Mouse (Mus musculus) gastrocnemius, postnatal 36 days (tissue): ENCODE results near the gene Gli2. TPM values are rescaled to one million over a fixed set of nuclear protein-coding genes. Genes with fewer than 3 reads are reported as not detected.

Source experiments
- DNase-seq, 2 experiments: peaks; one replicate each; pipeline ENCODE4 v3.0.0; 2022
- intact Hi-C: fragments of 180-260 bp; cut with DNase I; formaldehyde crosslinking; loops from one replicate; pipeline ENCODE4 v1.15.1; 2025
- total RNA-seq, 2 experiments: library from RNA; stranded (reverse); gene quantifications; 2 replicates each; pipeline ENCODE4 v1.2.3; 2021

Gene Gli2
- total RNA-seq, 2 experiments from 2014 or later = 1.1 to 2.0 TPM

DNA sequence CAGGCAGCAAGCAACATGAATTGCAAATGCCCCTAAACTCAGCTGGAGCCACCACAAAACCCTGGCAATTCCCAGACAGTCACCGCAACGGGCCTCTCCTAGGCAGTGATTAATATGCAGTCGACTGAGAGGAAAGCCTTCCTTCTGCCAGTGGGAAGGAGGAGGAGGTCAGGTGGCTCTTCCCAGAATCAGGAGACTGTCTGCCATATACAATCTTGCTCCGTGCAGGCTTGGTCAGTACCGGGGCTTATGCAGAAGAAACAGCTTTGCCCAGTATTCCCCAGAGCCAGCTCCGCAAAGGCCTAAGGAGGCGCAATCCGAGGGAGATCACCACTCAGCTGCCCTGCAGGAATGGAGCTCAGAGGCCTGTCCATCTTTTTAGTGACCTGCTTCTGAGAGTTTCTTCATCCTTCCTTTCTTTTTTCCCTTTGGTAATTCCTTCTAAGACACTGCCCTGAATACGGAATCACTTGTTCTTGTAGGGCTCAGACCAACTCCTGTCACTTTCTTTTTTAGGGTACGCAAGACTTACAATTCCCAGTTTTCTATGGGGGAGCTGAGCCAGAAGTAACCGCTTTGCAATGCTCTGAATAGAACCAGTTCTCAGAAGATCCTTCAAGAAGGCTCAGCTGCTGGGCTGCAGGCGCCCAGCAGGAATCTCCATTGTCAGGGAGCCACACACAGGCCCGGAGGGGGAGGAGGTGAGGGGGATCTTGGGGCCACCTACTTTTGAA is 142.6 kb downstream of the Gli2 start:
- DNase-seq = no peak
- intact Hi-C loops = no loop called here

DNA sequence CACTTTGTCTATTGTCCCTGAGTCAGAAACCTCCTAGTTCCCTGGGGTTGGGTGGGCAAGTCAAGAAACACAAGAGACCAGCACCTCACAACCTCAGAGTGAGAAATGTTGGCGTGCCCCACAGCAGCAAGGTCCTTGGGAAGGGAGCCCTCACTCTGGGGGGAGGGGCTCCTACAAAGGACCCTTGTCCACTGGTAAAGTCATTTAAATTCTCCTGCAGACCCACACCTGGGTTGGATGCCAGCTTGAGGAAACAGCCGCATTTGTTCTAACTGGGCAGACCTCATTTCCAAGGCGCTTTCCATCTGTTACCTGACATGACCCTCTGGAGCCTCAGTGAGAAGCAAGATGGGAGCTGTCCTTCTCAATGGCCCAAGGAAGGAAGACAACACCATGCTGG is 144.4 kb downstream of the Gli2 start:
- intact Hi-C loops = no loop called here
- no peak for DNase-seq

DNA sequence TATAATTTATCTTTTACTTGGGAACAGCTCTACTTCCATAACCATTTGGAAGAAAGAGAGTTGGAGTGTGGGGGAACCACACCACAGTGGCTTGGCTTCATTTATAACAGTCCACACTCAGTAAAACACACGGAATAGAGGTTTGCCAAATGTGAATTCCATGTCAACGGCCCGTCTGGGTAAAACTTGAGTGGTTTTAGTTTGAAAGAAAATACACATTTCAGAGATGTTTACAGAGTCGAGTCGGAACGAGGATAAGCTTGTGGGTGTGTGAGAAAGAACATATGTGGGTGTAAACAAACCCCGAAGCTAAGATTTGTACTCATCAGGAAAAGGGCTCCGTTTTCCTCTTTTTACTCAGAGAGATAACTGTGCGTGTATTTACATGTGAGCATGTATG is 145.8 kb downstream of the Gli2 start:
- DNase-seq = no peak
- intact Hi-C loops = no loop called here

DNA sequence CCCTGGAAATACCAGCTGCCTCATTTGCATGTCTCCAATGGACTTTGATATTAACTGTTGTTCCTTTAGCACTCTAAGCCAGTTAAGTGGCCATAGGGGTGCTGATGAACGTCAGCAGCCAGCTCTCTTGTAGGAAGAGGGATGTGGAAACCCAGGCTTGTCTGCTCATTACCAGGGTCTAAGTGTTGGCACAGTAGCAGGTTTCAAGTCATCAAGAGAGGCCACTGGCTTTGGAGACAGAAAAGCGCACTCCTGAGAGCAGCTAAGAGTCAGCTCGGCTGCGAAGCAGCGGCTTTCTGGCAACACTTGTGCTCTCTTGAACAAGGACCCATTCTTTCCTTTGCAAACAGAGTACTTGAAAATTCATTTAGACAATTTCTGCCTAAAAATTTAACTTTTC is 148.1 kb downstream of the Gli2 start:
- DNase-seq = no peak

DNA sequence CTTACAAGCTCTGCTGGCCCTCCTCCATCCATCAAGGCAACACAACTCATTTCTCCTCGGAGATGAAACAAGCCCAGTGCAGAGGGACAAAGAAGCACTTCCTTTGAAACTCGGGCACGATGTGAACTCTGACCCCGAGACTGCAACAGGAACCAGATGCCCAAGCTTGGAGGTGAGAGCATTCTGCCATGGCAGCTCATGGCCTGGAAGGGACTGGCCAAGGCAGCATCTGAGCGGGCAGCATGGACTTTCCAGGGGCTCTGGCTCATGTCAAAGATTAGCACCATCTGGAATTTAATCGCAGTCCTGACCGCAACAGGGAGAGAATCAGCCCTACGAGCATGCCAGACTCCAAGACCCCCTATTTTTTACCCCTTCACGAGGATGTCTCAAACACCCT is 148.5 kb downstream of the Gli2 start:
- intact Hi-C loops = no loop called here
- no peak for DNase-seq

More for the DNA sequence above, 148.1 kb downstream of the Gli2 start:
- intact Hi-C loops = no loop called here

DNA sequence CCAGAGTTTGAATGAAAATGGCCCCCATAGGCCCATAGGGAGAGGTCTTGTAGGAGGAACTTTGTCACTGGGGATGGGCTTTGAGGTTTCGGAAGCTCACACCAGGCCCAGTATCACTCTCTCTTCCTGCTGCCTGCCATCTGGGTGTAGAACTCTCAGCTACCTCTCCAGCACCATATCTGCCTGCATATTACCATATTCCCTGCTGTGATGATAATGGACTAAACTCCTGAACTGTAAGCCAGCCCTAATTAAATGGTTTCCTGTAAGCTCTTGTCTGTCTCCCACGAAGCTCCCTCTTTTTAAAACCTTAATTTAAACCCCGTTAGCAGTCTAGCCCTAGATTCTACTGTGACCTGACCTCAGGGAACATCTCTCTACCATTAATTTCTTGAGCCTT is 149.0 kb downstream of the Gli2 start:
- intact Hi-C loops = no loop called here
- DNase-seq = no peak

DNA sequence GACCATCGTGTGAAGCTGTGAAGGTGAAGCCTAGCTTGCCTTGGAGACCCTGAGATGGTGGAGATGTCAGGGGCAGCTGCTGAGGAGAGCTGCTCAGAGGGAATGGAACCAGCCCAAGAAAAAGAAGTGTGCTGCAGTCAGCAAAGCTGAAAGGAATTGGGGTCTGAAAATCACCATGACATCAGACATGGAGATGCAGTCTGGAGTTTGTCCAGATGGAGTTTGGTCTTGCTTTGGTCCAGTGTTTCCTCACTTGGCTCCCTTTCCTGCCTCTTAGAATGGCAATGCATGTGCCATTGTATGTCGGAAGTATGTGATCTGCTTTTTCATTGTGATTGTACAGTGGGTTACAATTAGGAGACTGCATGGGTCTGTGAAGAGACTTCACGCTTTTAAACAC is 149.7 kb downstream of the Gli2 start:
- intact Hi-C loops = no loop called here
- DNase-seq = no peak

DNA sequence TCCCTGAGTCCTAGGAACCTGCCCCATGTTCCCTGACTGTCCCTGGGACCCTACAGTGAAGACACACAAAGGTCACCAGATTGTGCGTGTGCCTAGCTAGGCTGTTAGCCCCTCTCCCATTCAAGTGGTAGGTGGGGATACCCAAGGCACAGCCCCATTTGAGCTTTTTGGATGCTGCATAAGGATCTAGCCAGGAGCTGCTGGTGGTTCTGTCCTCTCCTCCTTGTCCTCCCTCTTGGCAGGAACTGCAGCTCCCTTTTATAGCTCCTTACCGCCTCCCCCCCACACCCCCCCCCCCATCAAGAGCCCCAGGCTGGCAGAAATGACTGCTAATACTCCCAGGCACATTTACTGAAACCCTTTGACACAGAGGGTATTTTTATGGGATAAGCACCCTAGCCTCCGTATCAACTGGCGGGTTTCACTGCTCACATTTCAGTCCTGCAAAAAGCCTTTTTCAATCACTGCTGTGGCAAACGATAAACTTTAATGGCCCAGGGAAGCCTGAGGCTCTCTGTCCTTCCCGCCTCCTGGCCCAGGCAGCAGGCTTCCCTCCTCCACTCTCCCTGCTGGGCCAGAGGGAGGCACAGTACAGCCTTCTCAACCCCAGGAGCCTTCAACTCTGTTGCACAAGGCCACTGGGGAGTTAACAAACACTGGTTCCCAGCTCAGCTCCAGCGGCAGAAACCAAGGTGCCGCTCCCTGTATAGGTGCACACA is 151.4 kb downstream of the Gli2 start:
- DNase-seq = no peak
- intact Hi-C loops = no loop called here

DNA sequence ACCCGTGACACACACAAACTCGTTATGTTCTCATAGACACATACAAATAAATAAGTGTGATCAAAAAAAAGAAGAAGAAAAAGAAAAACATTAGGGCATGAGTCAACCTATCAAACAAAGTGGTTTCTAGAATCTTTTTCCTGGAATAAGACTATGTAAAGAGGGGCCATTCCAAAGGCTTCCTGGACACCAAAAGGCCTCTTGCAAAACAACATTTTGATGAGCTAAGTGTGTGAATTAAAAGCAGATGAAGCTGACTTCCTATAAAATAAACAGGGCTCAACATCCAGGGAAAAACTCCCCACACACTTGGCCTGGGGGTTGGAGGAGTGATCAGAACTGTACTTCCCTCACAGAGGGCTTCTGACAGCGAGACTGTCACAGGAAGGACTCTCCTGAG is 155.1 kb downstream of the Gli2 start:
- no peak for DNase-seq
- intact Hi-C loops = no loop called here

DNA sequence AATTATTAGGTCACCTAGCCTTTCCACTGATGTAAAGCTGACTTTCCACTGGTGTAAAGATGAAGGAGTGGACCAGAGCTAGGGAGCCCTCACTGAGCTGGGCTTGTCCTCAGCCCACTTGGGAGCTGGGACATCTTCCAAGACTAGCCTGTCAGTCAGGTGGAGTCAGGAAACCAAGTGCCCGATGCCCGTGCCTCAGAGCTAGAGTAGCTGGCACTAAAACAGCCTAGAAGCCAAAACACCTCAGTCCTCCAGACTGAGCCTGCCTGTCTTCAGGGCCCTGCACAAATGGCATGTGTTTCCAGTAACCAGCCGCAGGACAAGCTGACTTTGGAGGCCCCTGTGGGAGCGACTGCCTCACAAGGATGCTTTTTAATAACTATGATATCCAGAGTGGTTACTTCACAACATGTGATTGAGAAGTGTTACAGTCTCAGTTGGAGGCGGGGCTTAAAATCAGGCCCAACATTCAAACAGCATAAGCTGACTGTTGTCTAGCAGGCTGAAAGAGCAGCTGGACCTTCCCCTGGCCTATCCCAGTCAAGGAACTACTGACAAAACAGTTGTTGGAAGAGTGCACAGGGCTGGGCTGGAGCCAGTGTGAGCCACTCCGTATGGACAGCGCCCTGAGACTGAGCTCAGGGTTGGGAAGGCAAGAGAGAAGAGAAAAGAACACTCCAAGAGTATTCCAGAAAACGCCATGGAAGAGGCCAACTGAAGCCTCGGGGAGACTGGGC is 158.2 kb downstream of the Gli2 start:
- DNase-seq = peak; percentile 42 to 48
- intact Hi-C loops = no loop called here

DNA sequence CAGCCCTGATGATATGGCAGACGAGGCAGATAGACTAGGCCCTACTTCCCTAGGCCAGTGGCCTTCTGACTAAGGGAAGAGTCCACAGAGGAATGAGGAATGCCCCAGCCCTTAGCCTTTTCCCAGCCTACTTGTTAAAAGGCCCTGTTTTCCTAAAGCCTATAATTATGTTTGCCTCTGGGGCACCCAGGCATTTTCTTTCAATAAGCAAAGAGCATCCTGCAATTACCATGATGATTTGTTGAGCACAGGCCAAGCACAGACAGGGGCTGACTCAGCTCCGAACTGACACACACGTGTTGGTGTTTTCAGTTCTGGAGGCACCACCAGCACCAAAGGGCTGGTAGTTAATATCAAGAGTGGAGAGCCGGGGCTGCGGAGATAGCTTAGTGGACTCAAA is 162.0 kb downstream of the Gli2 start:
- DNase-seq = no peak
- intact Hi-C loops = no loop called here

DNA sequence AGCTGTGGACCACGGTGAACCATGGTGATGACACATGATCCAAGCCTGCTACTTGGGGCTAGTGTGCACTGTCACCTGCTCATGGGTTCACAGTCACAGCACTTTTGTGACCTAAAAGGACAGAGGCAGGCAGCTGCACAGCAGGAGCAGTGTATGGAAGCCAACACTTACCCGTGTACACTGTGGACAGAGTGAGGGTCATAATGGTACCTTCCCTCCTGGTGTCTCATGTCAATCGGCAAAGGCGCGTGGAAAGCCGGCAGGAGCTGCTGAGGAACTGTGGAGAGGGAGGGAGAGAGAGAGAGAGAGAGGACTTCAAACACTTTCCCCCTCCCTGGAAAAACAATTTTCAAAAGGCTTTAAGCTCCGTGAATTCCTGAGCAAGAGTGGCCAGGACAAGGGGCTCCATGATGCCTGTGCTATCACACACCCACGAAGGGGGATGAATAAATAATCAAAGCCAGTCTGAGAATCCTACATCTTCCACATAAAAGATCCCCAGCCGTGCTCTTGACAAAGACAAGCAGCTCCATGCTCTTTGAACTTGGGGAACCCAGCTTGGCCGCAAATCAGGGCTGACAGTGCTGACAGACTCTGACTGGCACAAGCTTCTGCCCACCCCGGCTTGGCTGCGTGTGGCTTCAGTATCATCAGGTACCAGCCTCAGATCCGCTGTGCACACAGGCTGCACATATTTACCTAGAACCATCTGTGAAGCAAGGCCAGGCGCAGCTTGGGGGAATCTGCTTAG is 163.1 kb downstream of the Gli2 start:
- intact Hi-C loops = no loop called here

DNA sequence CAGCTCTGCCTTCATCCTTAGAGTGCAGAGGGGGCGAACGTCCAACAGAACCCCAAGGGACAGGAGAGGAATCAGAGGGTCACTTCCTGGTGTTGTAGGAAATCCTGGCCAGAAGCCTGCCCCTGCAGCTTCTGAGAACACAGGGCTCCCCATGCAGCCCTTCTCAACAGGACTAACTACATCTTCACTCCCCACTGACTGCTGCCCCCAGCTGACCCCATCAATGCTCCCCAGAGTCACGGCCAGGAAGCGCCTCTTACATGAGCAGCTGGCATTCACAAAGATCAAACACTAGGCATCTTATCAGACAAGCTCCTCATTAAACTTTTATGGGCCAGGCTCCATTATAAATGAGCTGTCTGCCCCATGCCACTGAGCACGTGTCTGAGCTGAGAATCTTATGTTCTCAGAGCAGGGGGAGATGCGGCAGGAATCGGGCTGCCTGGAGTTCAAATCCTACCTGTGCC is 172.6 kb downstream of the Gli2 start:
- no peak for DNase-seq
- intact Hi-C loops = no loop called here

More for the DNA sequence above, 163.1 kb downstream of the Gli2 start:
- no peak for DNase-seq

DNA sequence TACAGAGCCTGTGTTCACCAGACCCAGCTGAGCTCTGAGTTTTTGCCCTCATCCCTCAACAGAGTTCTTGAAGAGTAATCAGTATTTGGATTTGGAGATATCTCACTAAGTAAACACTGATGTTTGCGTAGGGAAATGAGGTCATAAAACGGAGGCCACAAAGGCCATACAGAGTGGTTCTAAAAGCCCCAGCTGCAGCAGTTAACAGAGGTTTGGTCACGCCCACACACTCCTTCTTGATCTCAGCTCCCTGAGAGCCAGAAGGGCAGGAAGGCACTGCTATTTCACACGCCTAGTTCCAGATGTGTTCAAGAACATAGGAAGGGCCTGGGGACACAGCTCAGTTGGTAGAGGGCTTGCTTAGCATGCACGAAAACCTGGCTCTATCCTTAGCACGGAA is 175.1 kb downstream of the Gli2 start:
- DNase-seq = no peak
- intact Hi-C loops = no loop called here

DNA sequence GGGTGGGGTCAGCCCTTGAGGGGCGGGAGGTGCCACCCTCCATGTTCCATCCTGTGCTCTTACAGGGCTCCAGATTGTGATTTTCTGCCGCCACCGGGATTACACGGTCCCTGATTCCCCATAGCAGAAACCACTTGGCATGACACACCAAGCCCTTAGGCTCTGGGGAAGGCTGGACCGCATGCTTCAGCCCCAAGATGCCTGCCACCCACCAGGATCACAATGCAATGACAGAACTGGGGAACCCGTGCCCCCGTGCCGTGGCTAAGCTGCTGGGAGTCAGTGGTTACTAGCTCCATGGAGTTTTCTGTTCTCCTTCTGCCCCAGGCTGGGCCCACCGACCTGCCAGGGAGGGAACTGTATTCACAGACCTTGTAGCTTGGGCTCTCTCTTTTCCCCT is 178.2 kb downstream of the Gli2 start:
- no peak for DNase-seq
- intact Hi-C loops = no loop called here

DNA sequence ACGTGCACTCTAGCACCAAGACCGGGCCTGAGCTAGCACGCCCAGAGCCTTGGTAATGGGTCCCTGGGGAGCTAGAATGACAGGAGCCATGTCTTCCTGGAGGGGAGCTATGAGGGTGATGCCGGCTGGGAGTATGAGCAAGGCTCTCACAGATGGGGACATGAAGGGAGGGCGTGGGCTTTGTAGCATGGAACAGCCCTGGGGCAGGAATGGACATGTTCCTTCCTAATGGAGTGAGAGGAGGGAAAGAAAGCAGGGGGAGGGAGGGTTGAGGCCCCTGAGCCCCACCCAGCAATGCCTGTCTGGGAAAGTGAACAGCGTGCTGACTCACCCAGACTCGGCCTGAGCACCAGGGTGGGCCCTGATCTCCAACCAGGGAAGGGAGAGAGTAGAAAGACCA is 179.9 kb downstream of the Gli2 start:
- DNase-seq = no peak
- intact Hi-C loops = no loop called here

DNA sequence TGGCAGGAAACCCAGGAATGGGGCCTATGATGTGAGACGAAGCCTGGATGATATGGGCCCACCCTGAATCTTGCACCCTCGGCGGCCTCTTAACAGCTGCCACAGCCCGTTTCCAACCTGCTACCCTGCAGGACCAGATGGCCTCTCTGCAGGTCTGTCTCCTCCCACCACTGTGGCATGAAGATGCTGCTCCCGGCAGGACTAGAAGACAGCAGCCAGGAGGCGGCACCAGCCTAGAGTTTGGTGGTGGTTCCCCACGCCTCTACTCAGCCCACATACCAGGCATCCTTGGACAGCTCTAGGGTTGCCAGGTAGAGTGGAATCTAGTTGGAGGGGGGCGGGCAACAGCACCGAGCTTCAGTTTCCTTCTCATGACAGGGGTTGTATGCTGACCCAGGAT is 188.7 kb downstream of the Gli2 start:
- DNase-seq = no peak
- intact Hi-C loops = no loop called here

DNA sequence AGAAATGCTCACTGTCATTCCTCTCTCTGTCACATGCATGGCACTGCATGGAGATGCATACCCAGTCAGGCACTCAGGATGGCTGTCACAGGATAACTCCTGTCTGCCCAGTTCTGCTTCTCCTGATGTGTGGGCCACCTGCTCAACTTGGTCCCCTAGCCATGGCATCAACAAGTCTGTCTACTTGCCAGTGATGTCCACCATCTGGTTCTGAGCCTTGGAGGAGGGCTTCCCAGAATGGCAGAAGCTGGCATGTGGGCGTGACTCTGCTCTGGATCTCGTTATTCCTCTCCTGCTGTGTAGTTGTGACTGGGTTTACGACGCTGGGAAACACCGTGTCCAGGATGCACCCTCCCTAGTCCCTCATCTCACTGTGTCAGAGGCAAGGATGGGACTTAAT is 189.4 kb downstream of the Gli2 start:
- no peak for DNase-seq
- intact Hi-C loops = no loop called here

DNA sequence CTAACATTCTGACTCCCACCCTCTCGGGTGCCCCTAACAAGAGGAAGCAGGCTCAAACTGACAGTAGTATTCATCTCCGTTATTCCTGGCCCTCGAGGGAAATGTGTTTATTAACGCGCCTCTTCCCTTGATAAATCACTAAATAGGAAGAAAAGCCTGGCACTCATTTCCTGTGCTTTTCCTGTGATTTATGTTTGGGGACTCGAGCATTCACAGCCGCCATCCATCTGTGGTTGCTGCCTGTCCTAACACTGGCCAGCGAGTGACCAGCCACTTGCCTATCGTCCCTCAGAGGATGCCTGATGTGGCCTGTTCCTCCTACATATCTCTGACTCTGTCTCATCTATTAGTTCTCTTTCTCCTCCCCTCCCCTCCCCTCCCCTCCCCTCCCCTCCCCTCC is 195.3 kb downstream of the Gli2 start:
- intact Hi-C loops = loop anchor here (10.0 kb wide), 1 partner anchor 197 kb away; the partner anchor contains the start of gene Gli2
- no peak for DNase-seq

DNA sequence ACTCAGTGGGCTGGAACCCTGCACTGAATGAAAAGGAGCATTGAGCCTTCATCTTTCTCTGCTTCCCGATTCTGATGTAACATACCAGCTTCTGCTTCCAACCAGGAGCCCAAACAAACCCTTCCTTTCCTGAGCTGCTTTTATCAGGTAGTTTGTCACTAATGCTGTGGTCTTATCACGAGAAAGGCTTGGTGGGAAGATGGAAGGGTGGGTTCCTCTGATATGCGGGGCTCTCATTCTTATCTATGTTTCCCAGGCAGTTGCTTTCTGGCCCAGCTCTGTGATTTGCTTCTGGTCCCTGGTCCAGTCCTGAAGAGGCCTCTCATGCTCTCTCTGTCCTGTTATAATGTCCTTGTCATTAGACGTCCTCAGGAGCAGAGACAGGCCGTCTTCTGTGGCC is 222.8 kb downstream of the Gli2 start:
- no peak for DNase-seq
- intact Hi-C loops = no loop called here

DNA sequence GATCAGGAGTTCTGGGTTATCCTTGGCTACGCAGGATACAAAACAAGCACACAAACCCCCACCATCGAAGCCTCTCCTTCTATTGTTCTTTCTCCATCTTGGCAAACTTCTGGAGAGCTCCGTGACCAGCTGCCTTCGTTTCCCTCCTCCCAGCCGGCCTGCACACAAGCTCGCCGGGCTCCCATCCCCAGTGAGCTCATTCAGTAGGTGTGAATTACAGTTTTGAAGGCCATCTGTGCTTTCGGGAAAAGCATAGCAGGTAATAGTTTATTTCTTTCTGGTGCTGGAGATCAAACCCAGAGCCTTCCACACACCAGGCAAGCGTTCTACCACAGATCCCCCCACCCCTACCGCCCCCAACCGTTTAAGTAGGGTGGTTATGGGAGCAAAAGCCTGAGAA is 226.8 kb downstream of the Gli2 start:
- intact Hi-C loops = no loop called here
- DNase-seq = no peak
